Mouse (Mus musculus): ENCODE data around the gene Tmem88.

DNA sequence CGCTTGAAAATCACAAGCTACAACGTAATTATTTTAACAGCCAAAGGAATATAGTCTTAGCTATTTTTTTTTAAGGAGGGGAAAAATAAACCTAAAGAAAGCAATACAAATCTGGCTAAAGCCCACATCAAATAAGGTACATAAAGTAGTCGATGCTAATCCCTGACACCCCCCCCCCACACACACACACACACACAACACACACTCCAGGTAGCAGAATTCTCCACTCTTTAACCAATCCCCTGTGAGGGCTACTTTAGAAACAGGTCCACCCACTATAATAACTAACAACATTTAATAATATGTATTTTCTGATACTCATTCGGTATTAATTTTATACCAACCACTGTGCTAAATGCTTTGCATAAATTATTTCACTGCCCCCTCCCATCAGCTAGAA is 18.5 kb upstream of the Tmem88 start:
- no peak for TF ChIP-seq CTCF (IDR thresholded peaks at IDR 0.05)
- no peak for TF ChIP-seq POLR2A (IDR thresholded peaks at IDR 0.05; ENCODE audit: insufficient read depth, low read depth, low read length)
